Mouse (Mus musculus) megakaryocyte-erythroid progenitor cell, adult 5 weeks (primary cell): ENCODE data around the gene Atad3a. TPM values are rescaled to one million over a fixed set of nuclear protein-coding genes. Genes with fewer than 3 reads are reported as not detected.

Experiments used
- polyA plus RNA-seq: library from polyadenylated mRNA; stranded (reverse); fragments of >175 nt; gene quantifications from 2 replicates; pipeline ENCODE4 v1.2.3, GENCODE M21; 2012

The Atad3a gene
- 56.6 and 80.5 TPM in 2 replicates for polyA plus RNA-seq

GRCm38 (mm10) chr4:155760613-155761355 is at the start of gene Atad3a:
TSS of gene Atad3a (minus strand) at chr4:155761093.

GRCm38 (mm10) chr4:155802741-155803339 is 41.9 kb upstream of the Atad3a start, which contains the start of gene Mrpl20:
TSS of gene Mrpl20 (plus strand) at chr4:155802878.

GRCm38 (mm10) chr4:155790021-155790489 is 29.2 kb upstream of the Atad3a start, which contains the start of gene Ankrd65:
TSS of gene Ankrd65 (plus strand) at chr4:155790439.

GRCm38 (mm10) chr4:155785819-155786218 is 24.9 kb upstream of the Atad3a start, which contains the start of gene Tmem88b:
TSS of gene Tmem88b (minus strand) at chr4:155785874.

GRCm38 (mm10) chr4:155774280-155774754 is 13.4 kb upstream of the Atad3a start, which contains the start of gene Vwa1:
TSS of gene Vwa1 (minus strand) at chr4:155774698.

GRCm38 (mm10) chr4:155734350-155734941 is 26.4 kb downstream of the Atad3a start, which contains the start of gene Tmem240:
TSS of gene Tmem240 (plus strand) at chr4:155734800.

GRCm38 (mm10) chr4:155704721-155705591 is 55.9 kb downstream of the Atad3a start, which contains the start of gene Ssu72:
TSS of gene Ssu72 (plus strand) at chr4:155704800.

GRCm38 (mm10) chr4:155694111-155694481 is 66.8 kb downstream of the Atad3a start, which contains the start of gene Fndc10:
TSS of gene Fndc10 (plus strand) at chr4:155694342.

Other genes with a start within 250 kb of the Atad3a start
- 86.0 and 90.5 TPM in 2 replicates for gene Nadk, start 198.7 kb downstream of the Atad3a start, polyA plus RNA-seq
- 1.4 and 1.5 TPM in 2 replicates for gene Slc35e2, start 159.7 kb downstream of the Atad3a start, polyA plus RNA-seq
- gene Cdk11b, start 136.2 kb downstream of the Atad3a start, polyA plus RNA-seq = 99.3 and 148 TPM in 2 replicates
- gene Gm10563, start 115.7 kb downstream of the Atad3a start, polyA plus RNA-seq = not detected in 2 replicates
- gene Mmp23, start 107.7 kb downstream of the Atad3a start, polyA plus RNA-seq = 1.5 TPM in 2 replicates
- 55.6 and 61.6 TPM in 2 replicates for gene Mib2, start 91.9 kb downstream of the Atad3a start, polyA plus RNA-seq
- gene Fndc10, start 66.8 kb downstream of the Atad3a start, polyA plus RNA-seq = 5.3 and 7.8 TPM in 2 replicates
- 48.9 and 53.6 TPM in 2 replicates for gene Ssu72, start 56.3 kb downstream of the Atad3a start, polyA plus RNA-seq
- 0.53 and 1.3 TPM in 2 replicates for gene Tmem240, start 26.3 kb downstream of the Atad3a start, polyA plus RNA-seq
- gene Vwa1, start 13.6 kb upstream of the Atad3a start, polyA plus RNA-seq = 0.02 and 0.09 TPM in 2 replicates
- gene Tmem88b, start 24.8 kb upstream of the Atad3a start, polyA plus RNA-seq = not detected in 2 replicates
- gene Ankrd65, start 29.3 kb upstream of the Atad3a start, polyA plus RNA-seq = 0.04 TPM in 1 of 2 replicates, not detected in the other
- 16.8 and 21.1 TPM in 2 replicates for gene Mrpl20, start 41.8 kb upstream of the Atad3a start, polyA plus RNA-seq
- 31.6 and 49.6 TPM in 2 replicates for gene Ccnl2, start 51.4 kb upstream of the Atad3a start, polyA plus RNA-seq
- 234 and 261 TPM in 2 replicates for gene Aurkaip1, start 70.2 kb upstream of the Atad3a start, polyA plus RNA-seq
- 0.96 TPM in 1 of 2 replicates, not detected in the other for gene Mxra8, start 78.6 kb upstream of the Atad3a start, polyA plus RNA-seq
- gene Dvl1, start 86.3 kb upstream of the Atad3a start, polyA plus RNA-seq = 103 and 130 TPM in 2 replicates
- 0.14 and 0.22 TPM in 2 replicates for gene Tas1r3, start 102.3 kb upstream of the Atad3a start, polyA plus RNA-seq
- 2.0 and 2.1 TPM in 2 replicates for gene Cptp, start 108.3 kb upstream of the Atad3a start, polyA plus RNA-seq
- gene Ints11, start 108.5 kb upstream of the Atad3a start, polyA plus RNA-seq = 14.7 and 15.3 TPM in 2 replicates
- 177 and 183 TPM in 2 replicates for gene Pusl1, start 130.7 kb upstream of the Atad3a start, polyA plus RNA-seq
- gene Acap3, start 130.7 kb upstream of the Atad3a start, polyA plus RNA-seq = 39.0 and 51.7 TPM in 2 replicates
- gene Ube2j2, start 182.7 kb upstream of the Atad3a start, polyA plus RNA-seq = 133 and 159 TPM in 2 replicates
- gene C1qtnf12, start 201.2 kb upstream of the Atad3a start, polyA plus RNA-seq = 287 and 293 TPM in 2 replicates
- gene B3galt6, start 231.6 kb upstream of the Atad3a start, polyA plus RNA-seq = 4.0 and 5.1 TPM in 2 replicates
- 50.9 and 58.4 TPM in 2 replicates for gene Sdf4, start 231.8 kb upstream of the Atad3a start, polyA plus RNA-seq